Mouse (Mus musculus) kidney, adult 18-20 months (tissue): ENCODE measurements at regions not wholly inside any gene's neighbourhood (a gene's known extent, or its start where the extent isn't known, plus 50 kb on each side); places are given as distances from the start of the nearest gene placed in this dataset.

Source experiments
- DNase-seq: peaks from one replicate; pipeline ENCODE4 v3.0.0; 2021

DNA sequence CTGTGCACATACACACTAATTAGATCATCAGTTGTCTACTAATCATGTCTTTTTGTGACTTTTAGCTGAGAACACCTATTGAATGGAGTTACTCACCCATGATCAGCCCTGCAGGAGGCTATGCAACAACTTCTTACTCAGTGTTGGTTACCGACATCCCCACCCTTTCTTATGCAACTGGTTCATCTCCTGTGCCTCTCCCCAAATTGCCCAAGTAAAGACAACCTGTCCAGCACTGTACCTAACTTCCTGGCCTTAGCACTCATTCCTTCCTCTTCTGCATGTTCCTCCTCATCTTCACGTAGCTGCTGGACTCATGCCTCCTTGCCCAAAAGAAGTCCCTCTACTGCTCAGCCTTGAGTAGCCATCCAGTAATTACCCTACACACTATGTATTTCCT lies 76.2 kb upstream of the Klf7 start:
- DNase-seq: no peak

DNA sequence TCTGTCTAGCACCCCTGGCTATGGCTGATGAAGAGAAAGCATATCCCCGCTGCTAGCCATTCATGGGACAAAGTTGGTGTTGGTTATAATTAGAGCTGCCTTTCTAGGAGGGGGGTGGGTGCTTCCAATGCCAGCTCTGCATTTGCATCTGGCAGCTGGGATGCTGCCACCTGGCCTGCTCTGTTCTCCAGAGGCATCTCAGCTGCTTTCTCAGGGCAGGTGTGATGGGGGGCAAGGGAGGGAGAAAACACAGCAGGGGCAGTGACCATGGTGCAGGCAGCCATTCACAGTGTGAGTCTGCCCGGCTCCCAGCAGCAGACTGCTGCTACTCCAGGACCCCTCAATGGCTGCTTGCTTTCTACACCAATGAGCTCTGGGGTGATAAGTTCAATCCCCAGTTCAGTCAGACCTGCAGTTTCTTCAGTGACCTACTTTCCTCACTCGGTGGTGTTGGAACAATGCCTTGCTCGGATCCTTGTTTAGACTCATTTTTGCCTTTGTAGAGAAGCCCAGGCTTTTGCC lies 73.9 kb upstream of the Klf7 start:
- DNase-seq: no peak

DNA sequence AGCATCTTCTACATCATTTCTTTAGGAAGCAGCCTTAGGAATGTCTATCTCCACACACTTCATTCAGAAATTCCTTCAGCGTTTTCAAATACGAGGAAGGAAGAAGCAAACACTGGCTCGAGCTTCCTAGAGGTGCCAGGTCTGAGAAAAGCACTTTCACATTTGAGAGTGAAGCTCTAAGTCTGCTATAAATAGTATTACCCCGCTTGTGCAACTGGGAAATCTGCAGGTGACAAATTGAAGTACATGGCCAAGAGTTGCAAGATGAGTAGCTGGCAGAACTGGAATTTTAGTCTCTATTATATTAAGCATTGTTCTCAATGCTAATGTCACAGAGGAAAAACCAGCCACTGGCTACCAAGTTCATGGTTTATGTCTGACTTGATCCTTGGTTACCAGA lies 73.2 kb upstream of the Klf7 start:
- DNase-seq: no peak

DNA sequence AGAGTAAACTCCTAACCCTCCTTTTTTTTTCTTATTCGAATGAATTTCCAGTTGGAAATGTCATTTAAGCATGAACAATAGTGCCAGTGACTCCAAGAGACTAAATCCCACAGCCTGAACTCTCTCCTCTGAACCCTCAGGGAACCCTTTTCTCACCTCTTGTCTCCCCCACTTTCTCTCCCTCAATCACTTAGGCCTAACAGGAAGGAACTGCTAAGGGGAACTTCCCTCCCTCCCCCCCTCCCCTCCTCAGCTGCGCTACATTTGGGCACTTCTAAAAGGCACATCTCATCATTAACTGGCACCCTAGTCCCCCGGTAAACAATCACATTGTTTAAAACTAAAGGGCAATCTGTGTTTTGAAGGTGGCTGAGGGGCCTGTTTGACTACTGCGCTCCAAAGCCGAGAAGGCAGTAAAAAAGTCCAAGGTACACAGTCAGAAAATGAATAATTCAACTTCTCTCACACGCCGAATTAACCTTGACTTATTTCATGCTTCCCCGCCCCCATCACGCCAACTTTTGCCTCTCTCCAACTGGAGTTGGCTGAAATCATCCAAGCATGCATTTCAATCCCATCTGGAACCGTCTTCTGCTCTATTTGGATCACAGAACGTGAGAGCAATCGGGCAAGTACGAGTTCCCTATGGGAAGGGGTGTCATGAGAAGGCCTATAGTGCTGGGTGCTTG lies 71.2 kb upstream of the Klf7 start:
- DNase-seq: peak; percentile 56

DNA sequence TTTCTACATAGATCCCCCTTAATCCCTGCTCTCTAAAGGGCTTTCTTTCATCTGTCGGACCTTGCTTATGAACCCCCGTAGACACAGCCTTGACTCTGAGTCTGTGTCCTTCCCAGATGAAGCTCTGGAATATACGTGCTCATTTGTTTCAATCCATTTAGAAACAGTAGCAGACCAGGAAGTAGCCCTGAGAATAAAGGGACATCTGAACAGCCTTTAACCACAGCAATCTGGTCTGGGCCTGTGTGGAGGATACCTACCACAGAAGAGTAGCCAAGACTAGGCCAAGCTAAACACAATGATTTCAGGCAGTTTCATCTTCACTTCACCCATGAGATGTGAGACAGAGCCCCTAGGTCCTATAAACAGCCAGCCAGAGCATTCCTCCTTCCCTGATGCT lies 70.7 kb upstream of the Klf7 start:
- DNase-seq: no peak

DNA sequence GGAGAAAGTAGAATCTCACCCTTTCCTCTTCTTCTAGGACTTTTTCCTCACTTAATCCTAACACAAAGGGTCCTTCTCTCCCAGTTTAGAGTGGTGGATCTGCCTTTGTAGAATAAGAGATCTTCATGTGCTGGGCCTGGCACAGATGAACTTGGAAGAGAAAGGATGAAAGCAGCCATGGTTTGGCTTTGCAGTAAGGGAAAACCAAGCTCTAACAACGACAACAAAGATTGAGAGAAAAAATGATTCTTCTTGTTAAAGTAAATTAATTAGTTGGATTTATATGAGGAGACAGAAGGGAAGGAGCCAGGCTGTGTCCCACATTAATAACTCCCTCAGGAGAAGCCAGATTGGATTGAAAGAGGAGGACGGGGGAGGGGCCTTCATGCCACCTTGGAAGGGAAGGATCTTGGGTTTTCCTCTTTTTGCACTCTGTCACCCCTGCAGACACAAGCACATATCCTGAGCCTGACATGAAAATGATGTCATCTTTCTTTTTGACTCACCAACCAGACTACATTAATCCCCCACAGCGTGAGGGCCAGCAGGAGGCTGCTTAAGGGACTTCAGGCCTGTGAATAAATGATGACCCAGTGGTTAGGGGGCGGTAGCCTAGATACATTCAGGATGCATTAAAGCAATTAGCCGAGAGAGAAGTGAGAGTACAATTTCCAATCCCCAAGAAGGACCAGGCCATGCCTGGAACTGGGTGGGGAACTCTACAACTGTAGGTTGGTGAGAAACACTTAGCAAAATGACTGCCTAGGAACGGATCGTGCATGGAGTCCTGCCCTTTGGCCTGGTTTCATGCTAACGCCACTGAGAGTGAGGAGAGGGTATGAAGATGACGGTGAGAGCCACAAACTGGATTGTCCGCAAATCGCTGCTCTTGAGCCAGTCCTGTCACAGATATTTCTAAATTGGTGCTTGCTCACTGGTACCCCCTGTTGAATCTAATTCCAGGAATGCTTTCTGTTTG lies 69.4 kb upstream of the Klf7 start:
- no peak for DNase-seq

DNA sequence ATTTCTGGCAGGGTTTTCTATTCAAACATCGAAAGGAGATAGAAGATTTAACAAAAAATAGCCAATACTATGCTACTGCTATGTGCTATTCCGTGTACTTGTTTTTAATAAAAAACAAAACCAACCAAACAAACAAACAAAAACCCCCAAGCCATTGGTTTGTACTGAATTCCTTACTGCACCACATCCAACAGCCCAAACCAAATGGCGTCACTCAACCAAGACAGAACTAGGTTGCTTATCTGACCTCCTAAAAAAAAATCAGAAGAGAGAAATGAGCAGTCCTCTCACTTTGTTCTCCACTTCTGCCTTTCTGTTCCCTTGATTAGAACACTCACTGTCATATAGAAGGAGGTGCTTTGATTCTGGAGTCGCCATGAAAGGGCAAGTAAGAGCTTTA lies 68.6 kb upstream of the Klf7 start:
- DNase-seq: no peak

DNA sequence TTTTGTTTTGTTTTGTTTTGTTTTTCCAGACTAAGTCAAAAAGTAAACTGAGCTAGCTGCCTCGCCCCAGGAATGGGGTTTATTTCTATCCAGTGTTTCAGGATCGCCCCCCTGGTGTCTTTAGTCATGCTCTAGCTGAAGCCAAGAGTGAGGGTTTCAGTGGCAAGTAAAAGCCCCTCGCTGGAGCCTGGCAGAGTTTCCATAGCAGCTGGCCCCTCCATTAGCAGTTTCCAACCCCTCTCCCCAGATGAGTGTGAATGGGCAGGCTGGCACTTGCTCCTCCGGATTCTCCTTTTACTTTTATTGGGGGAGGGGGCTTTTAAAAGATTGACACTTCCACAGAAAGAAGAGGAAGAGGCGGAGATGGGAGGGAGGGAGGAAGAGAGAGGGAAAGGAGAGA lies 68.0 kb upstream of the Klf7 start:
- no peak for DNase-seq

DNA sequence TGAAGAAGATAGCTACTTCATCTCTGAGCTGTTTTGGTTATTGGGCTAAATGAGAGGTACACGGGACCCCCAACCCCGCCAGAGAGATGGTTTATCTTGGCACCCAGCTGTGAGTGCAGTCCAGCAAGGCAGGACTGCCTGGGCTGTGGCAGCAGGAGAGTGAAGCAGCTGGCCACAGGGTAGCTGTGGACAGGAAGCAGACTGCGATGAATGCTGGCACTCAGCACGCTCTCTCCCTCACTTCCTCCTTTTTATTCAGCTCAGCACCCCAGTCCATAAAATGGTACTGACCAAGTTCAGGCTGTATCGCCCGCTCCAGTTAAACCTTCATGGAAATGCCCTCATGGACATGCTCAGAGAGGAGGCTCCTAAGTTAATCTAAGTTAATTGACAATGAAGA lies 67.4 kb upstream of the Klf7 start:
- DNase-seq: peak; percentile 18

DNA sequence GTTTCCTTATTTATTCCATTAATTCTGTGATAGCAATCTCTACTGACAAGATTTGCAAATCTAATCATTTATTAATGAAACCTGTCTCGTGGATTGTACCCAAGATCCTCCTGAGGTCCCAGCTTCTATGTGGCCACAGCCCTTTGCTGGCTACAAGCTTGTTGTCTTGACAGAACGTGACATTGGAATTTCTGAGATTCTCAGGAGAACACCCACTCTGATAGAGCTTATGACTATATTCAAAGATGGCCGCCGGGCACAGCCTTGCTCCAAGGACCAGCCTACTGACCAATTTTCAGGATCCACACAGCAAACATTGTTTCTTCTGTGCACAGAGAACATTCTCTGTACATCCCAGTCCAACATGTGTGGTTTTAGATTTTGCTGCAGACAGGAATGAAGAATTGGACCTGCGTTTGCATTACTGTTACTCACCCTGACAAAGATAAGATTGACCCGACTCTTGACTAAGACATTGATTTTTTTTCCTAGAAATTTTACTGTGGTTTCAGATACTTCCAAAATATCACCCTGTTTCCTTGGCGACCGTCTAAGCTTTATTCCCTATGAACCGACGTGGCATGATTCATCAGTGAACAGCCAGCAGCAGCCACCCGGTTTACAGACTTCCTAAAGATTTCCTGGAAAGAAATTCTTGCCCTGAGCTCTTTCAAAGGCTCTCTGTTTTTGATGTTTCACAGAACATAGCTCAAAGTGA lies 65.9 kb upstream of the Klf7 start:
- no peak for DNase-seq

DNA sequence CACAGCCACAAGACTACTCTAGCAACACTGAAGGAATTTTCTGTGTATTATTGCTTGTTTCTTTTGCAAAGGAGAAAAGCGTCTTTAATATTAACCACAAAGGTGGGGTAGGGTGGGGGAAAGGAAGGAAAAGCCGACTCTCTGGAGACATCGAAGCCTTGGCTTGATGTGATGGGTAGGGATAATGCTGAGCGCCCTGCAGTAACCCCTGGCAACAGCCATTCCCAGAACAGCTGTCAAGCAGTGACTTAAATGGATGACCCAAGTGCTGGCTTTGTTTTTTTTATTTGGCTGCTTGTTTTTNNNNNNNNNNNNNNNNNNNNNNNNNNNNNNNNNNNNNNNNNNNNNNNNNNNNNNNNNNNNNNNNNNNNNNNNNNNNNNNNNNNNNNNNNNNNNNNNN lies 51.6 kb upstream of the Klf7 start:
- DNase-seq: no peak

DNA sequence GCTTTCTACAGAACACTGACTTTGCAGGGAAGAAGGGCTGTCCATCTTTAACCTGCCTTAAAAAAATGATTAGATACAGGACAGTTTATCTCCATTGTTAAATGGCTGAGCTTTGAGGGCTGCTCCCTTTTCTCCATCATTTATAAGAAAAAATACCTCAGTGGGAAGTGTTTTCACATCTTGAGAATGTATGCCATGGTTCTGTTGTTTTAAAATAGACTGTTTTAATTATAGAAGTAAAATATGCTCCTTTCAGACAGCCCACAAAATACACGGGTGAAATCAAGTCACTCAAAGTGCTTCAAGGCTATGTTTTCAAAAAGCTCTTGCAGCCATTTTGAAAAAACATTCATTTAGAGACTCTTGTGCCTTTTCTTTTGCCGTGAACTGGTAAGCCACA lies 50.0 kb upstream of the Klf7 start:
- no peak for DNase-seq
